Mouse (Mus musculus) lung, adult 2 months (tissue): ENCODE measurements at regions not wholly inside any gene's neighbourhood (a gene's known extent, or its start where the extent isn't known, plus 50 kb on each side); places are given as distances from the start of the nearest gene placed in this dataset.

Experiments used
- CTCF ChIP-seq: fragments of 200-500 bp; IDR thresholded peaks from 2 replicates; pipeline ENCODE4 v1.5.1; 2011; ENCODE audit warnings: mild to moderate bottlenecking, low read length, control low read depth; ENCODE audit not compliant: insufficient read depth
- POLR2A ChIP-seq: fragments of 200-500 bp; IDR thresholded peaks from 2 replicates; pipeline ENCODE4 v1.6.1; 2011; ENCODE audit warnings: low read depth, mild to moderate bottlenecking, control low read depth, low read length, borderline replicate concordance; ENCODE audit errors: extremely low read depth

- TF ChIP-seq POLR2A: no peak
- no peak for TF ChIP-seq CTCF
Observed at GRCm38 (mm10) chr4:99379983-99380382, 84.3 kb downstream of the Gm12689 start.
